ENCODE assay signal across 15 mouse cellular contexts in genomic region chr14:115444789-115445770, GRCm38 (mm10).
DNase-seq lines count a peak whose midpoint lies in the region; ATAC-seq lines count a peak whose summit lies in the region.
"Had no signal": no experiment of that assay in that cellular context is flagged by ENCODE, and none has a peak within 500 bp of the region (broad histone marks: within the 10 kb centered on the region; RNA-seq: fewer than 3 reads in every experiment).

No protein-coding gene starts in this region.

- no peak for ATAC-seq in kidney, embryonic 14.5 days (ENCODE audit: low FRiP score, low TSS enrichment)
- peak; percentile 24; the same call in 1 of the 2 replicates for ATAC-seq in neural tube, embryonic 14.5 days (ENCODE audit: low read depth)
- ATAC-seq: inflammation-experienced regulatory T-cells, adult 6 months had no signal

- no peaks in the 10 kb centered on the region for H3K36me3 ChIP-seq in kidney, embryonic 14.5 days (ENCODE audit: control insufficient read depth, insufficient read depth, low read length)
- H3K36me3 ChIP-seq in neural tube, embryonic 14.5 days (ENCODE audit: control insufficient read depth, insufficient read depth, low read length): no peaks in the 10 kb centered on the region
- H3K36me3 ChIP-seq: lung, embryonic 15.5 days had no signal

- no peaks in the 10 kb centered on the region for H3K9me3 ChIP-seq in kidney, embryonic 14.5 days (ENCODE audit: control insufficient read depth, low read length)
- H3K9me3 ChIP-seq in neural tube, embryonic 14.5 days (ENCODE audit: control insufficient read depth, low read length): no peaks in the 10 kb centered on the region
- H3K9me3 ChIP-seq: lung, embryonic 15.5 days had no signal

- no peaks in the 10 kb centered on the region for H3K4me1 ChIP-seq in kidney, embryonic 14.5 days (ENCODE audit: control insufficient read depth, insufficient read depth, low read length)
- no peaks in the 10 kb centered on the region for H3K4me1 ChIP-seq in neural tube, embryonic 14.5 days (ENCODE audit: control insufficient read depth, insufficient read depth, low read length)
- H3K4me1 ChIP-seq: lung, embryonic 15.5 days had no signal

- no peak overlapping the region for H3K4me2 ChIP-seq in kidney, embryonic 14.5 days (replicated peaks; ENCODE audit: low read depth, low read length)
- H3K4me2 ChIP-seq in neural tube, embryonic 14.5 days (ENCODE audit: low read depth, low read length): no peak overlapping the region
- H3K4me2 ChIP-seq: liver, embryonic 11.5 days; lung, embryonic 15.5 days had no signal

- peak; percentile 33 for DNase-seq in kidney, adult 18-20 months
- DNase-seq in neural tube, embryonic 10.5 days (ENCODE audit: extremely low spot score, low spot score): no peak
- peak; percentile 32 to 60 for DNase-seq in kidney, adult 8-10 months
- no peak for DNase-seq in cerebellum, adult 11 months
- DNase-seq in adrenal gland, postnatal 10 days: no peak
- DNase-seq: cerebellum, adult 18-20 months; heart, adult 18-20 months; layer of hippocampus, adult 9-11 months; left cerebral cortex, postnatal 4 days; thymus, postnatal 36 days had no signal

- no peak overlapping the region for H3K27ac ChIP-seq in kidney, embryonic 14.5 days (ENCODE audit: low read depth, low read length)
- no peak overlapping the region for H3K27ac ChIP-seq in neural tube, embryonic 14.5 days (ENCODE audit: low read depth, low read length)
- H3K27ac ChIP-seq: lung, embryonic 15.5 days had no signal

- H3K27me3 ChIP-seq in kidney, embryonic 14.5 days (ENCODE audit: control insufficient read depth, insufficient read depth, low read length): no peaks in the 10 kb centered on the region
- no peaks in the 10 kb centered on the region for H3K27me3 ChIP-seq in neural tube, embryonic 14.5 days (ENCODE audit: control insufficient read depth, insufficient read depth, low read length)
- H3K27me3 ChIP-seq: lung, embryonic 15.5 days had no signal

- WGBS in kidney, embryonic 14.5 days: 79% methylated on average over 10 of the region's 10 CpGs
- WGBS in neural tube, embryonic 14.5 days: 75% methylated on average over 10 of the region's 10 CpGs

- H3K9ac ChIP-seq in kidney, embryonic 14.5 days (ENCODE audit: low read depth, low read length): no peak overlapping the region
- no peak overlapping the region for H3K9ac ChIP-seq in neural tube, embryonic 14.5 days (replicated peaks; ENCODE audit: low read depth, low read length)
- H3K9ac ChIP-seq: lung, embryonic 15.5 days had no signal

- H3K4me3 ChIP-seq in kidney, embryonic 14.5 days (ENCODE audit: low read length): no peak overlapping the region
- no peak overlapping the region for H3K4me3 ChIP-seq in neural tube, embryonic 14.5 days (ENCODE audit: low read depth, low read length)
- H3K4me3 ChIP-seq: lung, embryonic 15.5 days had no signal

Comparison
In these comparisons a context has a peak if more than half of its experiments do, and no peak if none do; other contexts are left out.
1. DNase-seq: peak in kidney, adult 18-20 months (single experiment) and kidney, adult 8-10 months (2 of 2); none in neural tube, embryonic 10.5 days (single experiment), cerebellum, adult 11 months (single experiment) and adrenal gland, postnatal 10 days (single experiment).